Mouse (Mus musculus): Measurements from ENCODE around the gene Ccdc124.

The Ccdc124 gene

DNA sequence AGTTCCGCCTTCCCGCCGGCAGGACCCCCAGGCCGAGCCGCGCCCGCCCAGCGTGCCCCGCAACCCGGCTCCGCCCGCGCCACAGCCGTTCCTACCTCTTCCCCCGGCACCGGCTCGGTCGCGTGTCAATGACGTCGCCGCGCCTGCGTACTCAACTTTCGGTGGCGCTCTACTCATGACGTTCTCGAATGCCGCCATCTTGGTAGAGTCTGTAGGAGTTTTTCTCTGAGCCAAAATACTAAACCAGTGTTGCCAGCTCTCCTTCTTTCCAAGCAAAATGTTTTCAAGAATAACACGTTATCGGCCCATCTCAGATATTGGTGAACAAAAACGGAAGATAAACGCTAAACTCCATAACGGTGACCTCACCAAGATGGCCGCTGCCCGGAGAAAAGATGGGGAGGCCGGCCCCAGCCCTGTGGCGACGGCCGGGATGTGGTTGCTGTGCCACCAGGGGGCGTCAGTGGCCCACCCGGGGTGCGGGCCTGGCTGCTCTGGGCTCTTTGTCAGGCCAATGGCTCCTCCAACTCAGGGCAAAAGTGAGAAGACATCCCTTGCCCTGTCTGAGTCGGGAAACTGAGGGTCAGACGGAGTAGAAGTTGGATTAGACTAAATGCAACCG lies at the start of gene Ccdc124:
TSS of gene Ccdc124 (minus strand) at position 572 of the 622 bp plus-strand sequence.
- peak; percentile 97 for DNase-seq (ENCODE audit: low spot score)

DNA sequence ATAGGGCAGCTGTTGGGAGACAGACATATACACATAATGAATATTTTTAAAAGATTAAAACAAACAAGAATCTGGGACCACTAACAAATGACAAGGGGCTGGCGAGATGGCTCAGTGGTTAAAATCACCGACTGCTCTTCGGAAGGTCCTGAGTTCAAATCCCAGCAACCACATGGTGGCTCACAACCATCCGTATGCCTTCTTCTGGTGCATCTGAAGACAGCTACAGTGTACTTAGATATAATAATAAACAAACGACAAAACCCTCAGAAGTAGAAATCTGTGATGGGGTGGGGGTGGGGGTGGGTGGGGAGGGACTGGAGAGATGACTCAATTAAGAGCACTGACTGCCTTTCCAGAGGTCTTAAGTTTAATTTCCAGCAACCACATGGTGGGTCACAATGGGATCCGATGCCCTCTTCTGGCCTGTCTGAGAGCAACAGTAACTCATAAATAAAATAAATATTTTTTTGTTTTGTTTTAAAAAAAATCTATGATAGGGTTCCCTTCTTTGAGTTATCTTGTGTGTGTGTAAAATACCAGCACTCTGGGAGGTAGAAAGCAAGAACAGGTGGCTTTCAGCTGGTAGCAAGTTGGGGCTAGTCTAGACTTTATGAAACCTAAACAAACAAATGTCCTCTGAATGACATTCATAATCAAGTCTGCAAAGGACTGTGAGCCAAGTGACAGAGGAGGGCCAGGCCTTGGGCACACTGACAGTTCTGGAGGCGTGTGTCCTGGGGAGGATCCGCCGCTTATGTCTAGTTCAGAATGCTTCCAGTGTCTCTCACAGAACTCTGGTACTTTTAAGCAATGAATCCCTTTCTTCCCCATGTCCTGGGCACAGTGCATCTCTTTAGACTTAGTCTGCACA lies 46.6 kb upstream of the Ccdc124 start:
- DNase-seq (ENCODE audit: low spot score) = no peak

DNA sequence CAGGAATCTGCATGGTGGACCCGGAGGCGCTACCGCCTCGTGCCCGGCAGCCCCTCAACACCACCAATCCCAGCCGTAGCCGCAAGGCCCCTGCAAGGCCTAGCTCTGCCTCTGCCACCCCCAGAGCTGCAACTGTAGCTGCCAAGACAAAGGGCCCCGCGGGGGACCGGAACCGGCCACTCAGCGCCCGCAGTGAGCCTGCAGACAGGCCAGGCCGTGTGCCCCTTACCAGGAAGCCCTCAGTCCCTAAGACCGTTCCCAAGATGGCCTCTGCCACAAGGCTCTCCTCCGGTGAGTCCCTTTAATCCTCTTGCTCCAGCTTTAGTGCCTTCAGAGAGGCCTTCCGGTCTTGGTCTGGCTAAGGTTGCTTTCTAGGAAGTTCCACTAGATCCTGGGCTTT lies 41.0 kb upstream of the Ccdc124 start:
- no peak for DNase-seq (ENCODE audit: low spot score)

DNA sequence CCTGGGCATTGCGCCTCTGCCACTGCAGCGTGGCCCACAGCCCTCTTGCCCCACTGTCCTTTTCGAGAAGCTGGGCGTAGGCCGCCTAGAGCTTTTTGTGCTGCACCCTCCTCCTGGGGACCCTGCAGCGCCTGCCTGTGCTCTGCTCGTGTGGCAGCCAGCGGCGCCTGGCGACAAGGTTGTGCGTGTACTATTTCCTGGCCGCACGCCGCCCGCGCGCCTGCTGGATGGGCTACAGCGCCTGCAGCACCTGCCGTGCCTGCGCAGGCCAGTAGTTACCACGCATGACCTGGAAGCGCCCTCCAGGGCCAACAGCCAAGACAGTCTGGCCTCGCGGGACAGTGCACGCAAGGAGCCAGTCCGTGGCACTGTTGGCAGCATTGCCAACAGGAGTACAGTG lies 39.8 kb upstream of the Ccdc124 start:
- DNase-seq (ENCODE audit: low spot score) = no peak

DNA sequence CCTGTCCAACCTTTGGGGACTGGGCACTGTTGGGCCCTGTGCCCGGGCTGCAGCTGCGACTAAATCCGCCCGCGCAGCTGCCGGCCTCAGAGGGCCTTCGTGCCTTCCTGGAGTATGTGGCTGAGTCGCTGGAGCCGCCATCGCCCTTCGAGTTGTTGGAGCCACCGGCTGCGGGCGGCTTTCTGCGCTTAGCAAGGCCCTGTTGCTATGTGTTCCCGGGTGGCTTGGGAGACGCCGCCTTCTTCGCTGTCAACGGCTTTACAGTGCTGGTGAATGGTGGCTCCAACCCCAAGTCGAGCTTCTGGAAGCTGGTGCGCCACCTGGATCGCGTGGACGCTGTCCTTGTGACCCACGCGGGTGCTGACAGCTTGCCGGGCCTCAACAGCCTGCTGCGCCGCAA lies 39.2 kb upstream of the Ccdc124 start:
- no peak for DNase-seq (ENCODE audit: low spot score)

DNA sequence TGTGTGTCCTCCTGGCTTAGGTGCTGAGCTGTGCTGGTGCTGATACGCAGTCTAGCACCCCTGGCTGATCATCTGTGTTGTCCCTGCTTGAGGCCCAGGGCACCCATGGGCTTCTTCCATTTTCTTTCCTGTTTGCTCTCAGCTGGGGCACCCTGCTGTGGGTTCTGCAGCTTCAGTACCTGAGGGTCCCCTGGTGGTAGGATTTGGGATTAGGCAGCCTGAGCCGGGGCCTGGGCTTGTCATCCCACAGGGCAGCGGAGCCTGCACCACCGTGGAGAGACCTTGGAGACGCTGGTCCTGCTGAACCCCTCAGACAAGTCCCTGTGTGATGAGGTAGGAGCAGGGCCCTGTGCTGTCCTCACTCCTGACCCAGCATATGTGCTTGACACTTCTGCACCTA lies 37.9 kb upstream of the Ccdc124 start:
- peak; percentile 40 for DNase-seq (ENCODE audit: low spot score)

DNA sequence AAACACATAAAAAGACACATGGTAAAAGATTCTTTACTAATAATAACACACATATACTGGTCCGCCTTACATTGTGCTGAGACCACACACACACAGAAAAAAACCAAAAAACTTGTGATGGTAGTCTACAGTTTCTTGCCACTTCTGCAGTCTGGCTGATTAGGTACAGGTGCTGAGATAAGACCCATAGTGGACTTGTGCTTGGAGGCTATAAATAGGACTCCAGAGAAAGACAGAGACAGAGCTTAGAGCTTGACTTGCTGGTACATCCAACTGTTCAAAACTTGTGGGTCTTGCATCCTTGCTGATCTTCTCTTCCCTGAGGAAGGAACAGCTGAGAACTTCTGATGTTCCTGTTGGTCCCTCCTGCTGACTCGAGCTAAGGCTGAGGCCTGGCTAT lies 33.8 kb upstream of the Ccdc124 start:
- no peak for DNase-seq (ENCODE audit: low spot score)

DNA sequence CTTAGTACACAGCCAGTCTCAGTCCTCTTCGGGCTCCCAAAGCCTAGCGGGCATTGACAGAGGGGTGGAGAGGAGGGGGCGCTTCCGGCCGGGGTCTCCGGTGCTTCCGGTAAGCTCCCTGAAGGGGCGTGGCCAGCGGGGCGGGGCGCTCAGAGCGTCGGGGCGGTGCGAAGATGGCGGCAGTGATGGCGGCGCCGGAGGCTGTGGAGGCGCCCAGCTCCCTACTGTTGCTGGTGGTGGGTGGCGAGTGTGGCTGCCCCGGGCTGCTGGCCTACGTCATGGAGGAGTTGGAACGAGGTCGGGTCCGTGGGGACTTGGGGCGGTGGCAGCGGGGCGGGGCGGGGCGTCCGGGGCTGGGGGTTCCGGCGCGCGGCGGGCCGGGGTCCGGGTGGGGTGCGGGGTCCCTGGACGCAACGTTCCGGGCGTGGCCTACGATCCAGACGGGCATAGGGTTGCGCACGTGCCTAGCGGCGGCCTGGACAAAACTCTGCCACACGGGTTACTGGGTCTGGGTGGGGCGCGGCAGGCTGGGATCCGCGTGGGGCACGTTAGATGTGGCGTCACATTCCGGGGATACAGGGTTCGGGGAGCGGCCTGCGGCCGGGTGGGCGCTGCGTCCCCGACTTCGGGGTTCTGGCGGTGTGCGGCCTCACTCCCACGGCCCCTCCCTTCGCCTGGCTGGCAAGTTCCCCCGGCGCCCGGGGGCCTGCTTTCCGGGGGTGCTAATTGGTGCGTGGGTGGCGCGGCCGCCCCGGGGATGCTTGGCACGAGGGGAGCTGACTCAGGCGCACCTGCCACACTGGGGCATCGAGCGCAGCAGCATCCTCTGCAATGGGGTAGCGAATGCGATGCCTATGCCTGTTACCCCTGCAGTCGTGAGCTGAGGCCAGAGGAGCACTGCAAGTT lies 32.3 kb upstream of the Ccdc124 start, which contains the start of gene Map1s:
TSS of gene Map1s (plus strand) at position 102 of the 906 bp plus-strand sequence.
- DNase-seq (ENCODE audit: low spot score) = peak; percentile 95

DNA sequence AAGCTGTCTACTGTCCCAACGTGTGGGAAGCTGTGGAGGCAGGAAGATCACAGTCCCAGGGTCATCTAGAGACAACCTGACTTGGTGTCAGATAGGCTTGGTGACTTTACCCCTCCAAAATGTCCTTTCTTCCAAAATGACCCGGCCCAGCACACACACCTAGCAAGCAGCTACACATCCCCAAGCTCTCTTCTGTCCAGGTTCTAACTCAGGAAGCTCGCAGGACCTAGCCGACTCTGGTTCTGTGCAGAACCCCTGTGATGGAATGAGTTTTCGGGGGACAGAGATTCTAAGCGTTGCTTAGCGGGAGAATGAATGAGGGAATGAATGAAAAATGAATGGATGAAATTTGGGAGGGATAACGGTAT lies 31.7 kb upstream of the Ccdc124 start:
- DNase-seq (ENCODE audit: low spot score) = no peak

DNA sequence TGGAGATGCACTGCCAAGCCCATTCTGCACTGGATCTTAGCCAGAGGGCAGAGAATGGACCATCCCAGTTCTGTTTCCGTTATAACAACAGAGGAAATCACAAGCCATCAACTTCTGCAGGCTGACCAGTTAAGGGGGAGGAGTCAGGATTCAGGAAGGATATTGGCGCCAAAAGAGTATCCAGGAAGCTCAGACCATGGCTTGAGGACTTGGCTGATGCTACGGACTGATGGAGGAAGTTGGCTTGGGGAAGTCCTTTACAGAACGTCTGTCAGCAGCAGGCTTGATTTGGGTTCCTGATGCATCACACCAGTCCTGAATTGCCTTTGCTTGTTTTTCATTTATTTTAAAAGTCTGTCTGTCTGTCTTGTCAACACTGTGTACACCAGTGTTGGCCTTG lies 30.8 kb upstream of the Ccdc124 start:
- DNase-seq (ENCODE audit: low spot score) = no peak

DNA sequence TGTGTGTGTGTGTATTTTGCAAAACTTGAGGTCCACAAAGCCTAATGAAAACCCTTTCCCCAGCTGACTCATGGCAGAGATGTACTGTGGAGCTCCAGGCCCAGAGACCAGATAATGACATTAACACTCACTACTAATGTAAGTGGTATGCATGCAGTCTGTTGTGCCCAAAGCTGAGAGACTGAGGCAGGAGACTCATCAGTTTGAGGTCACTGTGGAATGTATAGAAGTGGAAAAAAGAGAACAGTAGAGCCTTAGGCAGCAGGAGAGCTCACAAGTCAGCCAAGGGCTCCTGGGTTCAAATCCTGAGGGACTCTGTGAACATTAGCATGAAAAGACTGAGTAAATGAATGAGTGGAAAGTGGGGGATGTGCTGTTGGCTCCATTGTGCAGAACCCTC lies 29.8 kb upstream of the Ccdc124 start:
- peak; percentile 42 for DNase-seq (ENCODE audit: low spot score)

DNA sequence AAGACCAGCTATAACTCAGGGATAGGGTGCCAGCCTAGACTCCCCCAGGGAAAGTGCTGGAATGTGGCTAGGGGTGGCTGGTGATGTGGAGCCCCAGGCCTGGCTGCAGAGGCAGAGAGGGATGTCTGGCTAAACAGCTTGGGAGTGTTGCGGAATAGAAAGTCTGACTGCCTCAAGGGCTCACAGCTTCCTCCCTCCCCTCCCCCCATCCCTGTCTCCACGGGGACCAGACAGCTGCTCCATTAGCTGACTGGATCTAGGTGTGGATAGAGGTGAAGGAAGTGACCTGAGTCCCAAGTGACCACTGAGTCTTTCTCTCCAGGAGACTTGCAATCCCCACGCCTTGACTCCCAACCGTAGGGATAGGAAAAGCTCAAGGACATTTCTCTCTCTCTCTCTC lies 29.4 kb upstream of the Ccdc124 start:
- no peak for DNase-seq (ENCODE audit: low spot score)

DNA sequence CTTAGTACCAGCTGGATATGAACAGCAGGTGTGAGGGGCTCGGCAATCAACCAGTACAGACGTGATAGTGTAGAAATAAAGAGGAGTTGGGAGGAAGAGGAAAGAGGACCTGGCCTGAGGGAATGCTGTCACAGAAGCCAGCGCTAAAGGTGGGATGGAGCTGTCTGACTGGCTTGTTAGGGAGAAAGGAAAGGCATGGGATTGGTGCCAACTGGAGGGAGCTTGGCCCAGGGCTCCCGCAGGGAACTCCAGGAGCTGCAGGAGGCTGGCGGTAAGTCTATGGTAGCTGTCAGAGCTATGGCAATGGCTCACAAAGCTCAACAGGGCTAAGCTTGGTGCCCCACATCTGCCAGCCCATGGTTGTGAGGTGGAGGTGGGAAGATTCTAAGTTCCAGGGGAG lies 28.5 kb upstream of the Ccdc124 start:
- peak; percentile 60 for DNase-seq (ENCODE audit: low spot score)

DNA sequence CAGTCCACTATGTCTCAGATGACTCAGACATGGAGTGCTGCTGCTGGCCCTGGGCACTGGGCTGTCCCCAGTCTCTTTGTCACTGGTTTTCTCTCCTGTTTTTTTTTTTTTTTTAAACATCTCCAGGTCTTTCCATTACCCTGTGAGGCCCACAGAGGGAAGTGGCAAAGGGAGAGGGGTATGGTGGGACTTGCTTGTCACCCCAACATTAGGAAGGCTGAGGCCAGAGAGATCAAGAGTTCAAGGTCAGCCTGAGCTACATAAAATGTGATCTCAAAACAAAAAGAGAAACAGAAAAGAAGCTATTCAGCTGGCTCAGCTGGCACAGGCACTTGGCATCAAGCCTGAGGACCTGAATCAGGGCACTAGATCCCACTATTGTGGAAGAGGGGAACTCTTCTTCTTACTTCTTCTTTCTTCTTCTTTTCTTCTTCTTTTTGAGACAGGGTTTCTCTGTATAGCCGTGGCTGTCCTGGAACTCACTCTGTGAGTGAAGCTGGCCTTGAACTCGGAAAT lies 27.2 kb upstream of the Ccdc124 start:
- no peak for DNase-seq (ENCODE audit: low spot score)

DNA sequence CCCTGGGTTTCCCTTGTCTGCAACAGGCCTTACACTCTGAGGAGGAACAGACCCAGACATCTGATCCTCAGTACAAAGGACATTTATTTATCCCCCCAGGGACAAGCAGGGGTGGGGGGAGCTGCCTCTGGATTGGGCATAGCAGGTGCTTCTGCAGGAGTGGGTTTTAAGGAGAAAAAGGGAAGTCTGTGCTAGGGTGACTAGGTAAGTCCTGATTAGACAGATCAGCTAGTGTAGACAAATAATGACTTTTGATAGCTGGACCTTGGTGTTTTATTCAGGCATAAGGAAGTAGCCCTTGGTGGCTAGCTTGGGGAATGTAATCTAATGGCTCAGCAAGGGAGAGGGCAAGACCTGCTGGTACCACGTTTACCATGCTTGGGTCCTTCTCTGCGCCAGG lies 25.5 kb upstream of the Ccdc124 start:
- DNase-seq (ENCODE audit: low spot score) = no peak

DNA sequence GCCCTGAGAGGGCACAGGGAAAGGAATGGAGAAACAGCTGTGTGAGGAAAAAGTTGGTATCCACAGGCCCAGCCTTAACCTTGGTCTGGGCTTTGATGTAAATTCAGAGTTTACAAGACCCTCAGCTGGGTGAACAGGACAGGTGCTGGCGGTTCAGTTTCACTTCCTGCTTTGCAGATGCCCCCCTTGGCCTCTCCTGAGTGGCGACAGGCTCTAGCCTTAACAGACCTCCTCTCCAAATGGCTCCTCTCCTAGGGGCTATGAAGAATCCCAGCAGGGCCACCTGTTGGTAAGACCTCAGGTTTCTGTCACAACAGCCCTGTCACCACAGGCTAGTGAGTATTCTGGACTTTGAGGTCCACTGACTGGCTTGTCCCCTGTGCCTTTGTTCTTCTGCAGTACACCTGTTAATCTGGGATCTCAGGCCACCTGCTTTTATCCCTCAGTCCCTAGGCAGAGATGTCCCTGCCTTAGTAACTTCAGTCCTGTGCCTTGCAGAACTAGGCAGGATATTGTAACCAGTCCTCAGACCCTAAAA lies 25.0 kb upstream of the Ccdc124 start:
- DNase-seq (ENCODE audit: low spot score) = no peak

DNA sequence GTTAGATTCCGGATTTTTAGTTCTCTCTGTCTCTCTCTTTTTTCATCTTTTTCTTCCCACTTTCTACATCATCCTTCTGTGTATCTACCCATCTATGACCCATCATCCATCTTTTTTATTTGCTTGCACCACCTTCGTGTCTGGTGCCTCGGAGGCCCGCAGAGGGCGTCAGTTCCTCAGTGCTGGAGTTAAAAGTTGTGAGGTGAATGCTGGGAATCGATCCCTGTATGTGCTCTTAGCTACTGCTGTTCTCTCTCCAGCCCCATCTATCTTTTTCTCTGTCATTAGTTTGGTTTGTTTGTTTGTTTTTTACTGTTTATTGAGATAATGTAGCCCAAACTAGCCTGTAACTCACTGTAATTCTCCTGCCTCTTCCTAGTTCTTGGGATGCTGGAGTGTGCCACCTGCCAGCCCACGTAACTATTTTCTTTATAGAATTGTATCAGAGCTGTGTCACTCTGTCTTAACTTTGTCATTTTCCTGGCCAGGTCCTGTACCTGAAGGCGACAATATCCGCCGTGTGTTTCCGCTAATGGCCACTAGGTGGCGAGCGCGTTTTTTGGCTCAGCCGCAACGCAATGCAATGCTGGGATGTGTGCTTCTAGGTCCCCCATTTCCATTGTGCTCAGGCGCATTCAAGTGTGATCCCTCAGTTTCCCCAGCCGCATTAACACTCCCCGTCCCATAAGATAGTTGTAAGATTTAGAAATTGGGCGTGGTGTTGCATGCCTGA lies 24.1 kb upstream of the Ccdc124 start:
- DNase-seq (ENCODE audit: low spot score) = peak; percentile 87

DNA sequence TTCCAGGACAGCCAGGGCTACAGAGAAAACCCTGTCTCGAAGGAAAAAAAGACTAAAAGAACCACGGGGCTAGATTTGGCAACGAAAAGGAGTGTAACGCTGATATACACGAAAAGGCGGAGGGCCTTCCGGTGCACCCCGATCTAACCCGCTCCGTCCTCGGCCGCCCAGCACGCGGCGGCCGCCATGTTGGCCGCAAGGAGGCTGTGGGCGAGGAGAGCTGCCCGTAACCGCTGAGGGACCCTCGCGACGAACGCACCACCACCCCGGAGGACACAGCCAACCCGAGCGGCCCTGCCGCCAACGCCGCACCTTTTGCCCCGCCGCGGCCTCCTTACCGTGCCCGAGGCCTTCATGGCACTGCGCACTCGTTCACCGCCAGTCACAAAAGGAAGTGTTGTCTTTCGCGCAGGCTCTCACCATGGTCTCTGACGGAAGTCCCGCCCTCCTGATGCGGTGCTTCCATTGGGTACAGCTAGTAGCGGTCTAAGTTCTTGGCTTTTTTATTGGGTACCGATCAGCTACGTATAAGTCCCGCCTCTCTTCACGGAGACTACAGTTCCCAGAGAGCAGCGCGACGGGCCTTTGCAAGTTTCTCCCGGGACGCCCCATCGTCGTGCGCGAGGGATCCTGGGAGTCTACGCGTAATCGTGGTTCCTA lies 23.4 kb upstream of the Ccdc124 start, which contains the start of gene Rpl18a:
TSS of gene Rpl18a (minus strand) at position 392 of the 660 bp plus-strand sequence.
- peak; percentile 99 for DNase-seq (ENCODE audit: low spot score)

DNA sequence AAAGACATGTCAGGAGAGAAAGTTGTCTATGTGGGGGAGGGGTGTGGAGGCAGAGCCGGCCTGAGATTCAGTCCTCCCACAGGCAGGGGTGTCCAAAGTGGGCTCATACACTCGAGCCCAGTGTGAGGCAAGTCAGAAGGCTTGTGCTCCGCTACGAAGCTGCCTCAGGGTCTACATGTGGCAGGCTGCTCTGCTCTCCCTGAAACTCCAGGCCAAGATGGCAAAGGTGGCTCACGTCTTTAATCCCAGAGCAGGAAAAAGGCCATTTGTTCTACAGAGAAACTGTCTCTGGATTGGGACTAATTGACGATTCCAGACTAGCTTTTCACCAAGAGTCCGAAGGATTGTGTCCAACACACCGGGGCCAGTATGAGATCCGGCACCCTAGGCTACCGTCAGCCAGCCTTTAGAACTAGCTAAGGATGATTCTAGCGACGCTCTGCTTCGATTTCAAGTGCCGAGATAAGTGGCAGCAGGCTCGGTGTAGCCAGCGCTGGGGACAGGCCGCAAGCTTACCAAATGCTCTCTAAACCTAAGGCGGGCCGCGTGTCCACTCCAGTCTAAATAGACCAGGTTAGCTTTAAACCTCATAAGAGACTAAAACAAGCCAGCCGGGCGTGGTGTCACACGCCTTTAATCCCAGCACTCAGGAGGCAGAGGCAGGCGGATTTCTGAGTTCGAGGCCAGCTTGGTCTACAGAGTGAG lies 22.7 kb upstream of the Ccdc124 start:
- peak; percentile 57 for DNase-seq (ENCODE audit: low spot score)
